Mouse (Mus musculus): ENCODE measurements around the gene Bicd2.

DNA sequence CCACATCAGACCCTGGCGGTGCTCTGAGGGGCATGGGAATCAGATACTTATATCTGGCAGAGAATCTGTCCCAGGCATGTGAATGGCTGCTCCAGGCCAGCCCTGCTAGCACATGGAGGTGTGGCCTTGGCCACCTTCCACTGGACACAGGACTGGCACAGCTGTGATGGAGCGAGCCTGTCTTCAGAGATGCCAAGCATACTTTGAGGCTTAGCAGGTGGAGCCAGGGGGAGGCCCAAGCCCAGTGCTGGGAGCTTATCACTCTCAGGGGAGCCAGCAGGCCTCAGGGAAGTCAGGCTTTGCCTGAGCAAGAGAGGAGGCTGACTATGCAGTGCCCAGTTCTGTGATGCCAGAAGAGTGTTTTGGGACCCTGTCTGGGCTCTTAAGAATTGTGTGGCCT is 4.1 kb downstream of the Bicd2 start:
- TF ChIP-seq CTCF (IDR thresholded peaks at IDR 0.05; ENCODE audit: borderline replicate concordance, control insufficient read depth, extremely low read depth, insufficient read depth, low read length, poor library complexity) (no peak), POLR2A (IDR thresholded peaks at IDR 0.05; ENCODE audit: control insufficient read depth, extremely low read depth, insufficient read depth, low read length, poor library complexity) (no peak)
